Mouse (Mus musculus): ENCODE results near the gene Adrb1.

DNA sequence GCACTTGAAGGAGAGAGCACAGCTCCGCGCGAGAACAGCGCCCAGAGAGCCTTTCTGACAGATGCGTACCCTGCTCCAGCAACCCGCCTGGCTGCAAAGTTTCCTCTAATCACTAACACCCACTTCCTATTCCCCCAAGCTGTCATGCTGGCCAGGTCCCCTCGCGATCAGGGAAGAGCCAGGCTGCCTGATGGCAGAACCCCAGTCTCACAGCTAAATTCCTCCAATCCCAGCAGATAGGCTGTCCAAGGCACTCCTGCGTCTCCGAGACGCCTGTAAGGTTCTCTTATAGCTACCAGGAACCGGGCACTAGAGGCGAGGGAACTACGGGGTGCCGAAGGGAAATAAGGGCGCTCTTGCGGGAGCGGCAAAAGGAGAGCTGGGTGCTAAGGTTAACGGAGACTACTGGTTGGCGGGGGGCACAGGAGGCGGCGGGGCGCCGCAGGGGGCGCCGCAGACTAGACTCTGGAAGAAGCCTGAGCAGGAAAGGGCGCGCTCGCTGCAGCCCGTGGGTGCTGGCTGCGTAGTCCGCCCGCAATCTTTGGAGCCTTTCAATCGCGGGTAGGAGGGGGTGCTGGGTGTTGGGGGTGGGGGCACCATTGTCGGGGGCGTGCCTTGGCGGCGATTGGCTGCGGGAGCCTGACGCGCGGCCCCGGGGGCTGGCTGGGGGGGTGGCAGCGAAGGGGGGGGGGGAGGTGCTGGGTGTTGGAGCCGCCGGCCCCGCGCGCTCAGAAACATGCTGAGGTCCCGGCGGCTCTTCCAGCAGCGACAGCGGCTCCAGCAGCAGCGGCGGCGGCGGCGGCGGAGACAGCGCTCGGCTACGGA is at the start of gene Adrb1:
- TF ChIP-seq POLR2A (IDR thresholded peaks at IDR 0.05; ENCODE audit: borderline replicate concordance, extremely low read depth, low read depth, low read length) (peak; percentile 91), CTCF (IDR thresholded peaks at IDR 0.05; ENCODE audit: insufficient read depth, low read length) (no peak)

All from lung, adult 2 months (tissue).